Mouse (Mus musculus): Measurements from ENCODE around the gene Tro. TPM values are rescaled to one million over a fixed set of nuclear protein-coding genes. Genes with fewer than 3 reads are reported as not detected.

Gene Tro
- polyA plus RNA-seq, 1 experiment from 2014 or later = 40.0 TPM

Other genes starting within 250 kb of the Tro start
- gene Tmem29, start 198.4 kb downstream of the Tro start, polyA plus RNA-seq (2014; fragmentation: Nextera tagmentation; extraction: Ambion mirVana) = 44.8 and 48.5 TPM in 2 replicates
- 54.0 and 54.3 TPM in 2 replicates for gene Alas2, start 110.2 kb downstream of the Tro start, polyA plus RNA-seq (2014; fragmentation: Nextera tagmentation; extraction: Ambion mirVana)
- 6.4 and 6.6 TPM in 2 replicates for gene Pfkfb1, start 69.4 kb downstream of the Tro start, polyA plus RNA-seq (2014; fragmentation: Nextera tagmentation; extraction: Ambion mirVana)
- 20.2 and 21.1 TPM in 2 replicates for gene Apex2, start 67.7 kb downstream of the Tro start, polyA plus RNA-seq (2014; fragmentation: Nextera tagmentation; extraction: Ambion mirVana)
- 302 and 319 TPM in 2 replicates for gene Maged2, start 156.8 kb upstream of the Tro start, polyA plus RNA-seq (2014; fragmentation: Nextera tagmentation; extraction: Ambion mirVana)